In the genomic region with DNA sequence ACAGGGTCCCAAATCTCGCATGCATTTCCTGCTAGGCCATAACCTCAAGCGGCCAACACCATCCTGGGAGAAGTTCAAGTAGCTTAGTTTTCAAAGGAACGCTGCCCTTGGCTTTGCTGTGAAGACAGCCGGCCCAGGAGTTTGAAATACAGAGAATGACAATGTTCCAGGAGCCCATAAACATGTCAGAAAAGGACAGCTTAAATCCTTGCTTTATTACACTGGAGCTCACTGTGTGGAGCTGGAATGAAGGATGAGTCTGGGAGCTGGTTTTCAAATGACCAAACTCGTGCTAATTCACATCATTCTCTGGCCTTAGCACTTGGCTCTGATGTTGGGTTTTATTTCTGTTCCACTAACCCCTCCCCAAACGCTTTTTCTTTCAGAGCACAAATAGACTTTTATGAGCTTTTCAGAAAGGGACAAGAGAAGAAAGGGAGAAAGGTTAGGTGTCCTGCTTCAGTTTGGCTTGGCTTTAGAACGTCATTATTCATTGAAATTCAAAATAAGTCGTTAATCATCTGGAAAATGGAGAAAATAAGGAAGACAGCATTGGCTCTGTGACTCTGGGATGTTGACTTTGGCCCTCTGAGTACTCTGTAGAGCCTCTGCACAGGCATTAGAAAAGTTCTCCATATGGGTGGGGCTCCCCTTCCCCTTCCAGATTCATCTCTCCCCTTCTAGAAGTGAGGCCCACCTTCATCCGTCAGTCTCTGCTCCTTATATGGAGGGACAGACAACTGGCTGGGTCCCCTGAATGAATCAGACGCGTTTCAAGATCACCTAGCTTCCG, we compare ENCODE assay signal across 16 mouse cellular contexts. TPM values are rescaled to one million over a fixed set of nuclear protein-coding genes. Genes with fewer than 3 reads are reported as not detected.
A peak's percentile ranks its signal among the peaks of the same experiment; 100 is the strongest.
DNase-seq lines count a peak whose midpoint lies in the region; ATAC-seq lines count a peak whose summit lies in the region.
"Had no signal": no experiment of that assay in that cellular context is flagged by ENCODE, and none has a peak within 500 bp of the region (broad histone marks: within the 10 kb centered on the region; RNA-seq: fewer than 3 reads in every experiment).

No protein-coding gene starts in this region.

- H3K4me1 ChIP-seq in stomach, embryonic 16.5 days (ENCODE audit: control insufficient read depth, insufficient read depth, low read length): no peaks in the 10 kb centered on the region
- H3K4me1 ChIP-seq: neural tube, embryonic 13.5 days had no signal

- no peak overlapping the region for H3K9ac ChIP-seq in stomach, embryonic 16.5 days (ENCODE audit: low read length)
- H3K9ac ChIP-seq: neural tube, embryonic 13.5 days had no signal

- no peaks in the 10 kb centered on the region for H3K27me3 ChIP-seq in stomach, embryonic 16.5 days (ENCODE audit: control insufficient read depth, insufficient read depth, low read length)
- H3K27me3 ChIP-seq: neural tube, embryonic 13.5 days had no signal

- H3K36me3 ChIP-seq in stomach, embryonic 16.5 days (ENCODE audit: control insufficient read depth, insufficient read depth, low read length): no peaks in the 10 kb centered on the region
- H3K36me3 ChIP-seq: neural tube, embryonic 13.5 days had no signal

- peak; percentile 81 for ATAC-seq in stomach, embryonic 16.5 days (ENCODE audit: insufficient read depth, low FRiP score)
- ATAC-seq in cerebellum, adult (ENCODE audit: insufficient number of reproducible peaks, low FRiP score, low TSS enrichment): no peak
- ATAC-seq: intestine, postnatal 0 days; midbrain, embryonic 16.5 days had no signal

- no peak overlapping the region for H3K4me3 ChIP-seq in stomach, embryonic 16.5 days (replicated peaks; ENCODE audit: low read length)
- H3K4me3 ChIP-seq: heart, adult 2 months; neural tube, embryonic 13.5 days had no signal

- no peak overlapping the region for H3K27ac ChIP-seq in stomach, embryonic 16.5 days (ENCODE audit: low read length)
- H3K27ac ChIP-seq: heart, adult 2 months; neural tube, embryonic 13.5 days had no signal

- no peaks in the 10 kb centered on the region for H3K9me3 ChIP-seq in stomach, embryonic 16.5 days (replicated peaks; ENCODE audit: control insufficient read depth, low read length)
- H3K9me3 ChIP-seq: neural tube, embryonic 13.5 days had no signal

- peak; percentile 87 for DNase-seq in heart, adult 11 months
- no peak for DNase-seq in heart, adult 18-20 months
- DNase-seq in ovary, postnatal 14 days (ENCODE audit: low spot score): peak; percentile 4
- DNase-seq in ovary, adult 18-20 months (ENCODE audit: low spot score): no peak
- peak; percentile 39 for DNase-seq in kidney, postnatal 10 days
- DNase-seq in urinary bladder, adult 2 months (ENCODE audit: low spot score): no peak
- DNase-seq: cerebellum, adult 8-10 months; embryo, embryonic 11 days; heart, adult 2 months; lung, postnatal 4 days; right cerebral cortex, adult 18-20 months had no signal

- no peak overlapping the region for H3K4me2 ChIP-seq in stomach, embryonic 16.5 days (ENCODE audit: low read depth, low read length)
- H3K4me2 ChIP-seq: neural tube, embryonic 13.5 days had no signal

- 47% methylated on average over 12 of the region's 12 CpGs for WGBS in stomach, embryonic 16.5 days

RNA-seq across cellular contexts. Expression of a gene that starts 42.9 kb away (rescaled TPM):
- 10 to 100 TPM; 52.5 to 56.3 TPM for total RNA-seq in heart, adult 18-20 months (2021)
- polyA plus RNA-seq in stomach, embryonic 16.5 days (2015; fragmentation: Nextera tagmentation; extraction: Ambion mirVana): 73.4 and 75.4 TPM in 2 replicates
- polyA plus RNA-seq in urinary bladder, adult 2 months (2012; rRNA removed): 37.7 and 38.0 TPM in 2 replicates

Comparison
In these comparisons a context has a peak if more than half of its experiments do, and no peak if none do; other contexts are left out.
1. DNase-seq: peak in heart, adult 11 months (single experiment), ovary, postnatal 14 days (single experiment) and kidney, postnatal 10 days (single experiment); none in heart, adult 18-20 months (0 of 2), ovary, adult 18-20 months (single experiment) and urinary bladder, adult 2 months (single experiment).